ENCODE assay signal across 35 mouse cellular contexts in genomic region chr2:77286755-77287154, GRCm38 (mm10). TPM values are rescaled to one million over a fixed set of nuclear protein-coding genes. Genes with fewer than 3 reads are reported as not detected.
A peak's percentile ranks its signal among the peaks of the same experiment; 100 is the strongest.
DNase-seq lines count a peak whose midpoint lies in the region; ATAC-seq and TF ChIP-seq lines count a peak whose summit lies in the region.
"Had no signal": no experiment of that assay in that cellular context is flagged by ENCODE, and none has a peak within 500 bp of the region (broad histone marks: within the 10 kb centered on the region; RNA-seq: fewer than 3 reads in every experiment).

No protein-coding gene starts in this region.

- H3K27me3 ChIP-seq in hindbrain, embryonic 14.5 days (ENCODE audit: control insufficient read depth, insufficient read depth, low read length) = no peaks in the 10 kb centered on the region
- H3K27me3 ChIP-seq in forebrain, embryonic 12.5 days = no peaks in the 10 kb centered on the region
- H3K27me3 ChIP-seq: heart, embryonic 12.5 days; limb, embryonic 15.5 days; neural tube, embryonic 15.5 days; stomach, embryonic 15.5 days had no signal

- WGBS in hindbrain, embryonic 14.5 days = 64% methylated on average over 2 of the region's 2 CpGs
- WGBS in forebrain, embryonic 12.5 days = 46% methylated on average over 2 of the region's 2 CpGs

- intact Hi-C loops in gastrocnemius, adult 2 months (cut with DNase I) = no loop called here

- H3K9ac ChIP-seq in hindbrain, embryonic 14.5 days = no peak overlapping the region
- no peak overlapping the region for H3K9ac ChIP-seq in forebrain, embryonic 12.5 days
- H3K9ac ChIP-seq: forebrain, postnatal 0 days; heart, embryonic 12.5 days; hindbrain, embryonic 13.5 days; limb, embryonic 15.5 days; liver, embryonic 13.5 days; lung, embryonic 14.5 days; neural tube, embryonic 15.5 days; stomach, embryonic 15.5 days had no signal

- no peak for TF ChIP-seq CTCF in gastrocnemius, adult 2 months (IDR thresholded peaks at IDR 0.05)

- ATAC-seq in granulocyte monocyte progenitor cell, adult 5-6 weeks (replicated peaks; ENCODE audit: poor library complexity, severe bottlenecking) = 0 out of 2 replicates have a peak, but pooled peaks have one; percentile 21
- no peak for ATAC-seq in hindbrain, embryonic 14.5 days (ENCODE audit: low FRiP score)
- no peak for ATAC-seq in forebrain, embryonic 12.5 days (ENCODE audit: low FRiP score)
- ATAC-seq: activated CD4-positive, CD25-positive, alpha-beta regulatory T cell, adult 4 months; CD4-positive, CD25-positive, alpha-beta regulatory T cell, adult 4 months; forebrain, postnatal 0 days; intestine, postnatal 0 days had no signal

- H3K4me2 ChIP-seq in hindbrain, embryonic 14.5 days (replicated peaks) = no peak overlapping the region
- H3K4me2 ChIP-seq in forebrain, embryonic 12.5 days = no peak overlapping the region
- H3K4me2 ChIP-seq: heart, embryonic 12.5 days; hindbrain, embryonic 13.5 days; limb, embryonic 15.5 days; liver, embryonic 13.5 days; lung, embryonic 14.5 days; neural tube, embryonic 15.5 days; stomach, embryonic 15.5 days had no signal

- H3K36me3 ChIP-seq in hindbrain, embryonic 14.5 days (replicated peaks; ENCODE audit: control insufficient read depth, insufficient read depth) = no peaks in the 10 kb centered on the region
- H3K36me3 ChIP-seq in forebrain, embryonic 12.5 days (replicated peaks) = no peaks in the 10 kb centered on the region
- H3K36me3 ChIP-seq: forebrain, embryonic 10.5 days; heart, embryonic 12.5 days; hindbrain, embryonic 13.5 days; limb, embryonic 10.5 days; limb, embryonic 15.5 days; liver, embryonic 13.5 days; neural tube, embryonic 15.5 days; stomach, embryonic 15.5 days had no signal

- DNase-seq in gastrocnemius, adult 2 months = no peak
- DNase-seq in gastrocnemius, postnatal 4 days (ENCODE audit: low spot score in 2 of 2) = no peak
- peak; percentile 25 for DNase-seq in 3134 (ENCODE audit: extremely low read depth, insufficient read length, low spot score)
- DNase-seq in hindbrain, embryonic 14.5 days (ENCODE audit: low spot score) = no peak
- DNase-seq: adrenal gland, postnatal 10 days; cerebellum, adult 11 months; cerebellum, adult 9-10 months; cerebellum, postnatal 36 days; forebrain, postnatal 0 days; gastrocnemius, postnatal 10 days; heart, postnatal 4 days; kidney, adult 9 months; kidney, postnatal 10 days; liver, embryonic 13.5 days; lung, embryonic 14.5 days; lung, postnatal 4 days; midbrain, embryonic 14.5 days; retina, postnatal 1 day; right cerebral cortex, postnatal 14 days; thymus, adult 18-20 months; thymus, postnatal 25 days had no signal

- H3K4me3 ChIP-seq in gastrocnemius, adult 2 months = no peak overlapping the region
- no peak overlapping the region for H3K4me3 ChIP-seq in brown adipose tissue, adult 24 weeks (ENCODE audit: insufficient read depth, low read depth, low read length)
- no peak overlapping the region for H3K4me3 ChIP-seq in hindbrain, embryonic 14.5 days (replicated peaks; ENCODE audit: low read length)
- no peak overlapping the region for H3K4me3 ChIP-seq in forebrain, embryonic 12.5 days (replicated peaks)
- H3K4me3 ChIP-seq: forebrain, embryonic 10.5 days; heart, embryonic 12.5 days; hindbrain, embryonic 13.5 days; limb, embryonic 10.5 days; limb, embryonic 15.5 days; liver, embryonic 13.5 days; megakaryocyte, embryonic 14.5 days; neural tube, embryonic 15.5 days; stomach, embryonic 15.5 days had no signal

- peak overlapping the region; percentile 58 for H3K27ac ChIP-seq in gastrocnemius, adult 2 months
- H3K27ac ChIP-seq in brown adipose tissue, adult 24 weeks (replicated peaks; ENCODE audit: low read depth, low read length) = 0 out of 2 replicates have a peak overlapping the region, but pooled peaks have one; percentile 31
- no peak overlapping the region for H3K27ac ChIP-seq in hindbrain, embryonic 14.5 days
- H3K27ac ChIP-seq in forebrain, embryonic 12.5 days = no peak overlapping the region
- H3K27ac ChIP-seq: forebrain, embryonic 10.5 days; hindbrain, embryonic 13.5 days; limb, embryonic 10.5 days; limb, embryonic 15.5 days; liver, embryonic 13.5 days; neural tube, embryonic 15.5 days; stomach, embryonic 15.5 days had no signal

- H3K4me1 ChIP-seq in brown adipose tissue, adult 24 weeks (ENCODE audit: control insufficient read depth, insufficient read depth, insufficient read length, low read length) = peaks cover 4% of the 10 kb centered on the region; the same call in 1 of the 2 replicates
- H3K4me1 ChIP-seq in hindbrain, embryonic 14.5 days (replicated peaks; ENCODE audit: control insufficient read depth, insufficient read depth, low read length) = no peaks in the 10 kb centered on the region
- no peaks in the 10 kb centered on the region for H3K4me1 ChIP-seq in forebrain, embryonic 12.5 days
- H3K4me1 ChIP-seq: hindbrain, embryonic 13.5 days; liver, embryonic 13.5 days; megakaryocyte, embryonic 14.5 days; neural tube, embryonic 15.5 days; stomach, embryonic 15.5 days had no signal

- H3K9me3 ChIP-seq in hindbrain, embryonic 14.5 days (ENCODE audit: control insufficient read depth, low read length) = no peaks in the 10 kb centered on the region
- no peaks in the 10 kb centered on the region for H3K9me3 ChIP-seq in forebrain, embryonic 12.5 days
- H3K9me3 ChIP-seq: forebrain, embryonic 10.5 days; heart, embryonic 12.5 days; hindbrain, embryonic 13.5 days; limb, embryonic 10.5 days; limb, embryonic 15.5 days; liver, embryonic 13.5 days; megakaryocyte, embryonic 14.5 days; neural tube, embryonic 15.5 days; stomach, embryonic 15.5 days had no signal

RNA-seq across cellular contexts. Expression of gene Sestd1, which starts 6.4 kb away (rescaled TPM):
- total RNA-seq in gastrocnemius, adult 2 months (2021) = 10 to 100 TPM in 1 of 2 experiments, 1 to 10 TPM in 1; 9.8 to 10.3 TPM
- 10 to 100 TPM; 25.3 to 30.0 TPM for total RNA-seq in gastrocnemius, postnatal 4 days (2021)
- 5.2 and 6.5 TPM in 2 replicates for polyA plus RNA-seq in brown adipose tissue, adult 24 weeks (2012; ENCODE audit: insufficient read depth, insufficient read length, missing spikeins)
- 6.6 and 10.4 TPM in 2 replicates for total RNA-seq in granulocyte monocyte progenitor cell, adult 5-6 weeks (2014; fragmentation: Nextera tagmentation)
- total RNA-seq in granulocyte monocyte progenitor cell, adult 5-6 weeks (2017) = 13.4 and 14.6 TPM in 2 replicates
- 48.8 and 51.7 TPM in 2 replicates for polyA plus RNA-seq in hindbrain, embryonic 14.5 days (2014; fragmentation: Nextera tagmentation; extraction: Ambion mirVana)
- 29.1 and 32.6 TPM in 2 replicates for polyA plus RNA-seq in forebrain, embryonic 12.5 days (2016; fragmentation: Nextera tagmentation; extraction: Ambion mirVana)

Comparison
In these comparisons a context has a peak if more than half of its experiments do, and no peak if none do; other contexts are left out.
1. H3K27ac ChIP-seq: peak in gastrocnemius, adult 2 months (single experiment) and brown adipose tissue, adult 24 weeks (single experiment); none in hindbrain, embryonic 14.5 days (single experiment) and forebrain, embryonic 12.5 days (single experiment).